Mouse (Mus musculus) heart, embryonic 14.5 days (tissue): ENCODE results near the gene Oasl1. TPM values are rescaled to one million over a fixed set of nuclear protein-coding genes. Genes with fewer than 3 reads are reported as not detected.

Experiments used
- ATAC-seq: fragments of 200-750 bp; cut with Nextera tagmentation; 2 replicates; pipeline ENCODE4 v1.8.0; 2017; ENCODE audit warnings: low read depth, moderate TSS enrichment; ENCODE audit not compliant: insufficient number of reproducible peaks, insufficient read depth, low FRiP score
- H3K27ac ChIP-seq, 2 experiments: fragments of 200-500 bp in 1 of 2; fragments of 300-500 bp in 1 of 2; sonication (generic) in 1 of 2; replicated peaks in 1 of 2; 2 replicates each; pipeline ENCODE4 v1.5.1; 2012 to 2014; ENCODE audit warnings: low read depth in 2 of 2, low read length in 2 of 2, control low read depth in 1 of 2, mild to moderate bottlenecking in 1 of 2, mixed read lengths in 1 of 2; ENCODE audit not compliant: control insufficient read depth in 1 of 2, insufficient read depth in 1 of 2
- H3K27me3 ChIP-seq: fragments of 300-500 bp; sonication (generic); 2 replicates; pipeline ENCODE4 v1.6.1; 2014; ENCODE audit warnings: mild to moderate bottlenecking, low read length, control low read depth; ENCODE audit not compliant: control insufficient read depth, insufficient read depth
- H3K36me3 ChIP-seq: fragments of 300-500 bp; sonication (generic); 2 replicates; pipeline ENCODE4 v1.6.1; 2014; ENCODE audit warnings: mild to moderate bottlenecking, control low read depth, low read length, mixed read lengths; ENCODE audit not compliant: control insufficient read depth, insufficient read depth
- H3K4me1 ChIP-seq, 2 experiments: fragments of 200-500 bp in 1 of 2; fragments of 300-500 bp in 1 of 2; sonication (generic) in 1 of 2; 2 replicates each; pipeline ENCODE4 v1.6.1; 2012 to 2014; ENCODE audit warnings: low read length in 2 of 2, control low read depth in 1 of 2, mixed read lengths in 1 of 2; ENCODE audit not compliant: control insufficient read depth in 2 of 2, insufficient read depth in 2 of 2
- H3K4me2 ChIP-seq: fragments of 300-500 bp; sonication (generic); 2 replicates; pipeline ENCODE4 v1.6.1; 2014; ENCODE audit warnings: mild to moderate bottlenecking, low read length
- H3K4me3 ChIP-seq, 2 experiments: fragments of 200-500 bp in 1 of 2; fragments of 300-500 bp in 1 of 2; sonication (generic) in 1 of 2; 2 replicates each; pipeline ENCODE4 v1.5.1; 2012 to 2014; ENCODE audit warnings: low read length in 2 of 2, mild to moderate bottlenecking in 2 of 2, control low read depth in 1 of 2, low read depth in 1 of 2, moderate library complexity in 1 of 2; ENCODE audit not compliant: control insufficient read depth in 1 of 2, insufficient read depth in 1 of 2
- H3K9ac ChIP-seq: fragments of 300-500 bp; sonication (generic); 2 replicates; pipeline ENCODE4 v1.6.1; 2014; ENCODE audit warnings: mild to moderate bottlenecking, low read length
- H3K9me3 ChIP-seq: fragments of 300-500 bp; sonication (generic); 2 replicates; pipeline ENCODE4 v1.6.1; 2016; ENCODE audit warnings: low read length, control low read depth; ENCODE audit not compliant: control insufficient read depth
- WGBS: fragments of 180-500 bp; shearing (Covaris S2); extraction: QIAGEN DNeasy Blood & Tissue Kit; methylation state at CpG from one replicate; pipeline ENCODE4 v1.1.7; 2014; 5-methylcytosine and 5-hydroxymethylcytosine counted together
- polyA plus RNA-seq: library from polyadenylated mRNA; unstranded; fragments of >200 nt; fragmentation: Nextera tagmentation; extraction: Ambion mirVana; gene quantifications from 2 replicates; pipeline ENCODE4 v1.2.1, GENCODE M21; 2014

The Oasl1 gene
- polyA plus RNA-seq, 1 experiment from 2014 or later, result 0.45 TPM

- WGBS, result 80% methylated on average over 5 of the region's 5 CpGs
- no peak overlapping the region for H3K27ac ChIP-seq
- ATAC-seq, result no peak
- no peak overlapping the region for H3K4me3 ChIP-seq
- H3K36me3 ChIP-seq, result no peaks in the 10 kb centered on the region
- no peak overlapping the region for H3K9ac ChIP-seq
- 0 out of 2 replicates have a peak, but pooled peaks cover 4% of the 10 kb centered on the region for H3K9me3 ChIP-seq
- no peaks in the 10 kb centered on the region for H3K27me3 ChIP-seq
- H3K4me1 ChIP-seq, result no peaks in the 10 kb centered on the region
- no peak overlapping the region for H3K4me2 ChIP-seq
Measured at GRCm38 (mm10) chr5:114958069-114958468, 35.0 kb downstream of the Oasl1 start.

GRCm38 (mm10) chr5:114961590-114962360, 38.7 kb downstream of the Oasl1 start:
- no peak for ATAC-seq
- no peak overlapping the region for H3K9ac ChIP-seq
- no peaks in the 10 kb centered on the region for H3K27me3 ChIP-seq
- H3K4me2 ChIP-seq, result no peak overlapping the region
- H3K9me3 ChIP-seq, result 0 out of 2 replicates have a peak, but pooled peaks cover 4% of the 10 kb centered on the region
- H3K4me3 ChIP-seq, result no peak overlapping the region
- H3K4me1 ChIP-seq, result peaks cover 9 to 16% of the 10 kb centered on the region in 2 experiments
- WGBS, result 43% methylated on average over 4 of the region's 4 CpGs
- no peaks in the 10 kb centered on the region for H3K36me3 ChIP-seq
- H3K27ac ChIP-seq, result no peak overlapping the region

- no peak for ATAC-seq
- 47% methylated on average over 7 of the region's 7 CpGs for WGBS
- H3K4me2 ChIP-seq, result peak overlapping the region; percentile 23; the same call in 1 of the 2 replicates
Measured at GRCm38 (mm10) chr5:114964315-114964966, 41.4 kb downstream of the Oasl1 start.

GRCm38 (mm10) chr5:114964967-114965898, 42.2 kb downstream of the Oasl1 start:
- Histone ChIP-seq H3K9ac (no peak overlapping the region), H3K4me2 (no peak overlapping the region), H3K27ac (no peak overlapping the region), H3K27me3 (peaks cover 27% of the 10 kb centered on the region), H3K9me3 (no peaks in the 10 kb centered on the region), H3K4me3 (no peak overlapping the region), H3K36me3 (no peaks in the 10 kb centered on the region), H3K4me1 (peaks cover 11 to 16% of the 10 kb centered on the region in 2 experiments)
- no peak; the same call in 1 of the 2 replicates for ATAC-seq
- WGBS, result 48% methylated on average over 17 of the region's 17 CpGs

More at GRCm38 (mm10) chr5:114964315-114964966, 41.4 kb downstream of the Oasl1 start:
- Histone ChIP-seq H3K4me3 (no peak overlapping the region), H3K4me1 (peaks cover 11 to 16% of the 10 kb centered on the region in 2 experiments), H3K9ac (no peak overlapping the region), H3K9me3 (no peaks in the 10 kb centered on the region), H3K27me3 (peaks cover 25% of the 10 kb centered on the region), H3K27ac (no peak overlapping the region), H3K36me3 (no peaks in the 10 kb centered on the region)

GRCm38 (mm10) chr5:114967523-114968268, 44.7 kb downstream of the Oasl1 start:
- Histone ChIP-seq H3K9ac (no peak overlapping the region), H3K9me3 (no peaks in the 10 kb centered on the region), H3K27me3 (peaks cover 30% of the 10 kb centered on the region), H3K27ac (no peak overlapping the region), H3K36me3 (no peaks in the 10 kb centered on the region), H3K4me3 (no peak overlapping the region), H3K4me2 (no peak overlapping the region), H3K4me1 (peaks cover 11 to 16% of the 10 kb centered on the region in 2 experiments)
- no peak for ATAC-seq
- 25% methylated on average over 14 of the region's 14 CpGs for WGBS

GRCm38 (mm10) chr5:114968651-114969050, 45.6 kb downstream of the Oasl1 start:
- Histone ChIP-seq H3K4me3 (no peak overlapping the region), H3K9me3 (no peaks in the 10 kb centered on the region), H3K36me3 (no peaks in the 10 kb centered on the region), H3K27me3 (peaks cover 30% of the 10 kb centered on the region), H3K27ac (no peak overlapping the region), H3K4me1 (peaks cover 11 to 16% of the 10 kb centered on the region in 2 experiments), H3K4me2 (no peak overlapping the region), H3K9ac (no peak overlapping the region)
- WGBS, result 34% methylated on average over 7 of the region's 7 CpGs
- ATAC-seq, result no peak
